Mouse (Mus musculus) hindbrain, embryonic 13.5 days (tissue): ENCODE measurements at regions not wholly inside any gene's neighbourhood (a gene's known extent, or its start where the extent isn't known, plus 50 kb on each side); places are given as distances from the start of the nearest gene placed in this dataset.

Source experiments
- ATAC-seq: fragments of 200-750 bp; cut with Nextera tagmentation; 2 replicates; pipeline ENCODE4 v1.8.0; 2017; ENCODE audit warnings: moderate TSS enrichment; ENCODE audit not compliant: low FRiP score
- H3K27ac ChIP-seq: fragments of 300-500 bp; sonication (generic); 2 replicates; pipeline ENCODE4 v1.5.1; 2015; ENCODE audit warnings: inconsistent platforms, mild to moderate bottlenecking, moderate library complexity
- H3K27me3 ChIP-seq: fragments of 300-500 bp; sonication (generic); 2 replicates; pipeline ENCODE4 v1.6.1; 2015; ENCODE audit warnings: mild to moderate bottlenecking, inconsistent platforms
- H3K36me3 ChIP-seq: fragments of 300-500 bp; sonication (generic); 2 replicates; pipeline ENCODE4 v1.6.1; 2015; ENCODE audit warnings: mild to moderate bottlenecking, inconsistent platforms
- H3K4me1 ChIP-seq: fragments of 300-500 bp; sonication (generic); replicated peaks from 2 replicates; pipeline ENCODE4 v1.6.1; 2015; ENCODE audit warnings: inconsistent platforms
- H3K4me2 ChIP-seq: fragments of 300-500 bp; sonication (generic); 2 replicates; pipeline ENCODE4 v1.6.1; 2015; ENCODE audit warnings: inconsistent platforms, mild to moderate bottlenecking, moderate library complexity
- H3K4me3 ChIP-seq: fragments of 300-500 bp; sonication (generic); 2 replicates; pipeline ENCODE4 v1.5.1; 2015; ENCODE audit warnings: mild to moderate bottlenecking, inconsistent platforms
- H3K9ac ChIP-seq: fragments of 300-500 bp; sonication (generic); 2 replicates; pipeline ENCODE4 v1.6.1; 2015; ENCODE audit warnings: mild to moderate bottlenecking, inconsistent platforms
- H3K9me3 ChIP-seq: fragments of 300-500 bp; sonication (generic); 2 replicates; pipeline ENCODE4 v1.6.1; 2016; ENCODE audit warnings: inconsistent platforms
- WGBS: fragments of 180-500 bp; shearing (Covaris S2); methylation state at CpG from one replicate; pipeline ENCODE4 v1.1.7; 2015; 5-methylcytosine and 5-hydroxymethylcytosine counted together

GRCm38 (mm10) chr8:103292896-103293295, 507.5 kb upstream of the Cdh11 start:
- no peak overlapping the region for H3K4me2 ChIP-seq
- peaks cover 26% of the 10 kb centered on the region for H3K27me3 ChIP-seq
- H3K9ac ChIP-seq: no peak overlapping the region
- ATAC-seq: no peak
- no peaks in the 10 kb centered on the region for H3K36me3 ChIP-seq
- H3K4me3 ChIP-seq: no peak overlapping the region
- H3K4me1 ChIP-seq: peaks cover 11% of the 10 kb centered on the region
- WGBS: 59% methylated on average over 2 of the region's 2 CpGs
- no peaks in the 10 kb centered on the region for H3K9me3 ChIP-seq
- H3K27ac ChIP-seq: no peak overlapping the region

GRCm38 (mm10) chr8:103306476-103307183, 521.2 kb upstream of the Cdh11 start:
- no peak for ATAC-seq
- Histone ChIP-seq H3K4me3 (no peak overlapping the region), H3K27ac (no peak overlapping the region), H3K9me3 (no peaks in the 10 kb centered on the region), H3K9ac (no peak overlapping the region), H3K4me1 (no peaks in the 10 kb centered on the region), H3K4me2 (no peak overlapping the region), H3K27me3 (peaks cover 5% of the 10 kb centered on the region; the same call in 1 of the 2 replicates), H3K36me3 (no peaks in the 10 kb centered on the region)
- 61% methylated on average over 1 of the region's 1 CpGs for WGBS

DNA sequence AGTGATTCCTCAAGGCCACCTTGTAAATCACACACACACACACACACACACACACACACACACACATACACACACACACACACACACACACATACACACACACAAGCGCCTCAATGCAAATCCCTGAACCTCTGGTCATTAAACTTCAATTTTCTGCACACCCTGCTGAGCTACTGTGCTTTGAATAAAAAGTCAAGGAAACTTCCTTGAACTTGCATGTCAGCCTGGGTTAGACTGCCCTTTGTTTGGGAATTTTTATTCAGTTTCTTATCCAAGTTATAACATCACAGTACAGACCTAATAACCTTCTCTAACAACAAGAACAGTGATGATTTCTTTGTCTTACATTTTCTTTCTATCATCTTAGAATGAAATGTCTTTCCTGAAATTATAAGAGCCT, 528.1 kb upstream of the Cdh11 start:
- no peaks in the 10 kb centered on the region for H3K9me3 ChIP-seq
- no peak for ATAC-seq
- no peak overlapping the region for H3K9ac ChIP-seq
- 31% methylated on average over 1 of the region's 1 CpGs for WGBS
- H3K27me3 ChIP-seq: peaks cover 24% of the 10 kb centered on the region
- no peak overlapping the region for H3K4me2 ChIP-seq
- H3K27ac ChIP-seq: no peak overlapping the region
- peaks cover 10% of the 10 kb centered on the region; the same call in 1 of the 2 replicates for H3K4me1 ChIP-seq
- no peaks in the 10 kb centered on the region for H3K36me3 ChIP-seq
- H3K4me3 ChIP-seq: no peak overlapping the region

GRCm38 (mm10) chr8:103314279-103315022, 529.0 kb upstream of the Cdh11 start:
- WGBS: 7% methylated on average over 1 of the region's 1 CpGs
- Histone ChIP-seq H3K4me2 (no peak overlapping the region), H3K27ac (no peak overlapping the region), H3K36me3 (no peaks in the 10 kb centered on the region), H3K9ac (no peak overlapping the region), H3K4me1 (peaks cover 10% of the 10 kb centered on the region; the same call in 1 of the 2 replicates), H3K27me3 (peaks cover 24% of the 10 kb centered on the region), H3K4me3 (no peak overlapping the region), H3K9me3 (no peaks in the 10 kb centered on the region)
- ATAC-seq: peak; percentile 96

- H3K4me3 ChIP-seq: no peak overlapping the region
- ATAC-seq: no peak
- peaks cover 24% of the 10 kb centered on the region for H3K27me3 ChIP-seq
- H3K27ac ChIP-seq: no peak overlapping the region
- H3K4me1 ChIP-seq: peaks cover 10% of the 10 kb centered on the region; the same call in 1 of the 2 replicates
- no peaks in the 10 kb centered on the region for H3K9me3 ChIP-seq
- 74% methylated on average over 1 of the region's 1 CpGs for WGBS
- H3K36me3 ChIP-seq: no peaks in the 10 kb centered on the region
- no peak overlapping the region for H3K9ac ChIP-seq
- H3K4me2 ChIP-seq: no peak overlapping the region
These were observed 530.3 kb upstream of the Cdh11 start for GRCm38 (mm10) chr8:103315742-103316141.

DNA sequence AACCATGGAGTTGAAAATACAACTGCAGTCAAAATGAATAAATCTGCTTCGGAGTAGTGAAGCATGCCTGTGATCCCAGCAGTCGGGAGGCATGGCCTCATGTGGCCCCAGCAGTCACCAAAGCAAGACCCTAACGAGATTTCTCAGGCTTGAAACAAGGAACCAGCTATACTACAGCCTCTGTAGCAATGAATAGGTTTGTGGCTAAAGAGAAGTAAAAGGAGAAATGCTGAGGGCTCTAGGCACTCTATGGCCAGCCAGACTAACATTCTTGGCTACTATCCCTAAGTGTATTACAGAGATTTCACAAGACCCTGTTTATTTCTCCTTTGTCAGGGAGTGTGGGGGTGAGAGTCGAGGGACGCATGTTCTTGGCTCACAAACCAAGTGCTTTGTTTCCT, 531.2 kb upstream of the Cdh11 start:
- Histone ChIP-seq H3K36me3 (no peaks in the 10 kb centered on the region), H3K9ac (no peak overlapping the region), H3K9me3 (no peaks in the 10 kb centered on the region), H3K4me3 (no peak overlapping the region), H3K27ac (no peak overlapping the region), H3K27me3 (peaks cover 18% of the 10 kb centered on the region), H3K4me2 (no peak overlapping the region), H3K4me1 (peaks cover 10% of the 10 kb centered on the region; the same call in 1 of the 2 replicates)
- WGBS: 57% methylated on average over 5 of the region's 5 CpGs
- ATAC-seq: no peak

GRCm38 (mm10) chr8:103317149-103317725, 531.8 kb upstream of the Cdh11 start:
- no peaks in the 10 kb centered on the region for H3K36me3 ChIP-seq
- no peak overlapping the region for H3K27ac ChIP-seq
- 90% methylated on average over 2 of the region's 2 CpGs for WGBS
- ATAC-seq: no peak
- H3K27me3 ChIP-seq: peaks cover 17% of the 10 kb centered on the region
- no peak overlapping the region for H3K9ac ChIP-seq
- no peak overlapping the region for H3K4me2 ChIP-seq
- H3K4me1 ChIP-seq: peaks cover 10% of the 10 kb centered on the region; the same call in 1 of the 2 replicates
- H3K4me3 ChIP-seq: no peak overlapping the region
- no peaks in the 10 kb centered on the region for H3K9me3 ChIP-seq

- no peak overlapping the region for H3K27ac ChIP-seq
- no peaks in the 10 kb centered on the region for H3K27me3 ChIP-seq
- H3K9me3 ChIP-seq: no peaks in the 10 kb centered on the region
- H3K4me3 ChIP-seq: no peak overlapping the region
- H3K4me2 ChIP-seq: no peak overlapping the region
- H3K36me3 ChIP-seq: no peaks in the 10 kb centered on the region
- no peak overlapping the region for H3K9ac ChIP-seq
- H3K4me1 ChIP-seq: no peaks in the 10 kb centered on the region
- ATAC-seq: no peak
These were observed 538.7 kb upstream of the Cdh11 start for GRCm38 (mm10) chr8:103324016-103324665.

- 62% methylated on average over 2 of the region's 2 CpGs for WGBS
- H3K9ac ChIP-seq: no peak overlapping the region
These were observed 546.0 kb upstream of the Cdh11 start for GRCm38 (mm10) chr8:103331415-103331814.

DNA sequence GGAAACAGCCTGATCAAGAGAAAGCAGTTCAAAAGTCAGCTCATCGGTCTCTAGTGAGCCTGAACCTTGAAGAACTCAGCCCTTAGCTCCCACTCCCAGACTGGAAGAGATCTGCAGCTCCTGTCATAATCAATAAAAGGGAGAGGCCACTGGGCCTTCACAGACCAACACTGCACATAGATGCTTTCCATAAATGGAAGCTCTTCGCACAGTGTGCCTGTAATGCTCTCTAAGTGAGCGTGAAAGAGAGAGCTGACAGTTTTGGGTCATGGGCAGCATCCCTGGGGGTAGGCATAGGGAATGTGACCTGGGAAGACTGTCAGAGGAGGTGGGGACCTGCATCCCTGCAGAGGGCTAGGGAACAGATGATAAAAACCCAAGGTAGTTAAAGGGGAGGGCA, 551.9 kb upstream of the Cdh11 start:
- H3K27me3 ChIP-seq: no peaks in the 10 kb centered on the region
- no peak overlapping the region for H3K9ac ChIP-seq
- no peak overlapping the region for H3K4me2 ChIP-seq
- ATAC-seq: no peak
- H3K4me1 ChIP-seq: no peaks in the 10 kb centered on the region
- no peaks in the 10 kb centered on the region for H3K9me3 ChIP-seq
- no peak overlapping the region for H3K27ac ChIP-seq
- H3K4me3 ChIP-seq: no peak overlapping the region
- 85% methylated on average over 3 of the region's 3 CpGs for WGBS
- no peaks in the 10 kb centered on the region for H3K36me3 ChIP-seq

More at GRCm38 (mm10) chr8:103331415-103331814, 546.0 kb upstream of the Cdh11 start:
- Histone ChIP-seq H3K9me3 (no peaks in the 10 kb centered on the region), H3K27me3 (no peaks in the 10 kb centered on the region), H3K4me1 (no peaks in the 10 kb centered on the region), H3K4me3 (no peak overlapping the region), H3K27ac (no peak overlapping the region), H3K36me3 (no peaks in the 10 kb centered on the region), H3K4me2 (no peak overlapping the region)
- ATAC-seq: no peak

DNA sequence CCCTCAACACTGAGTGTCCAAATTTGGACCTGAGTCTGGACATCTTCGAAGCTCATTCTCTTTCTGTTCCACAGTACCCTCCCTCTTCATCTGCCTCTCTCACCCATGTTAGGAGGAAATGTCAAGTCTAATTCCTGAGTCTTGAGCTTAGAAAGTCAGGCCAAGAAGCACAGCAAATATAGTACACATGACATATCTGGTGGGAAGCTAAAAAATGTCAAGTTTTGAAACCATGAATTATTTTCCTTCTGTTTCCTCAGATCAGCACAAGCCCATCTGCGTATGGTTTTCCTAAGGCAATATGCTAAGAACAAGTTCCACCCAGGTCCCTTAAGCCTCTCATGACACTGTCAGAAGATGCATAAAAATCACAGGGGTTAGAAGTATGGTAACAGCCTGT, 553.6 kb upstream of the Cdh11 start:
- Histone ChIP-seq H3K4me1 (no peaks in the 10 kb centered on the region), H3K36me3 (no peaks in the 10 kb centered on the region), H3K4me2 (no peak overlapping the region), H3K9ac (no peak overlapping the region), H3K9me3 (no peaks in the 10 kb centered on the region), H3K27ac (no peak overlapping the region), H3K27me3 (no peaks in the 10 kb centered on the region), H3K4me3 (no peak overlapping the region)
- WGBS: 93% methylated on average over 2 of the region's 2 CpGs
- ATAC-seq: no peak

DNA sequence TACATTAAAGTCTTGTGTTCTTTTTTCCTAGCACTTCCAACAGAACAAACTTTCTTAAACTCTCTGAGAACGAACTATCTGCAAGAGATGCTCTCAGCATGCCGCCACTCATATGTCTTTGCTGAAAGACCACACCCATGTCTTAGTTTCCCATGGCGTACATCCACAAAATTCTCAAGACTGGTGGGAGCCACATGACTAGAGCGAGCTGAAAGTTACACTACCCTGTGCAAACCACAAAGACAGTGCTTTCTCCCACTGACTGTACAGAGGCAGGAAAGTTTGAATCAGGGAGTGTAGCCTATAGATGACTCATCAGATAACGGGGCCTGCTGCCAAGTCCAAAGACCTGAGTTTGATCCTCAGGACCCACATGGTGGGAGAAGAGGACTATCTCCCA, 554.5 kb upstream of the Cdh11 start:
- Histone ChIP-seq H3K4me2 (no peak overlapping the region), H3K4me1 (no peaks in the 10 kb centered on the region), H3K9me3 (no peaks in the 10 kb centered on the region), H3K27ac (no peak overlapping the region), H3K27me3 (no peaks in the 10 kb centered on the region), H3K36me3 (no peaks in the 10 kb centered on the region), H3K4me3 (no peak overlapping the region), H3K9ac (no peak overlapping the region)
- no peak for ATAC-seq
- whole genome bisulfite sequencing: 92% methylated on average over 5 of the region's 5 CpGs
